Mouse (Mus musculus) ES-Bruce4 (cell line): ENCODE measurements around the gene Pimreg.

Experiments
- CTCF ChIP-seq: IDR thresholded peaks from one replicate; pipeline ENCODE4 v1.8.1; 2011; ENCODE audit warnings: low read depth, low read length
- EP300 ChIP-seq: IDR thresholded peaks from 2 replicates; pipeline ENCODE4 v1.6.1; 2011; ENCODE audit warnings: low read depth, low read length; ENCODE audit not compliant: insufficient read depth
- POLR2A ChIP-seq: IDR thresholded peaks from one replicate; pipeline ENCODE4 v1.8.1; 2011; ENCODE audit warnings: low read length; ENCODE audit not compliant: insufficient read depth

DNA sequence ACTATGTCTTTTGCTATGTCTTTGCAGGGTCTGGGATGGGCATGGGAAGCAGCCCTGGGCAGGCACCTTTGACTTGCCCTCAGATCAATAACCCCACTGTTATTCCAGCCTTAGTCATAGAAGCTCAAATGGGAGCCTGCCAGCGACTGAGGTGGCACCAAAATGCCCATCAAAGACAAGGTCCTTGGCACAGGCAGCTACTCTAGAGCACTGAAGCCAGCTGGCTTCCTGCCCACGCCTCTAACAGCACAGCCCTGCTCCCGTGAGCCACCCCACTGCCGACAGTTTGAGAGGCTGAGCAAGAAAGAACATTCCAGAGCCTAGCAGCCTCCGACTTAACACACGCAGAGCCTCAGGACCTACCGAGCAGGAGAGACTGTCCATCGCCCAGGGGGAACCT lies 23.3 kb downstream of the Pimreg start:
- TF ChIP-seq CTCF (no peak), POLR2A (no peak), EP300 (no peak)
